ENCODE assay signal across 9 mouse cellular contexts in the genomic region with DNA sequence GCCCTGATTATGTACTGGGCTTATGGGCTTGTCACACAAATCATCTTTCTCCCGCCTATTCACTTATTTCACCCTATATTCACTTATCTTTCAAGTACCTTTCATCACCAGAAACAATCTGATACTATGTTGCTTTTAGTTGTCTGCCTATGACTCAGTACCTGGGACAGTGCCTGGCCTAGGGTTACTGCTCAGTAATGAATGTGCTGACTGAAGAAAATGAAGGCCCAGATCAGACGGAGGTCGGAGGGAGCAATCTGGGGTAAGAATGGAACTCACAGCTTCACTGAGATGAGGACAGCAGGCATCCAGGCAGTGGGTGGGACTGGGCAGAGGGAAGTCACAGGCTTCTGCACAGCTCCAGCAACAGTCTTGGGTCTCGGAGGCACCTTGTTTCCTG. TPM values are rescaled to one million over a fixed set of nuclear protein-coding genes. Genes with fewer than 3 reads are reported as not detected.
A peak's percentile ranks its signal among the peaks of the same experiment; 100 is the strongest.
DNase-seq lines count a peak whose midpoint lies in the region; ATAC-seq and TF ChIP-seq lines count a peak whose summit lies in the region.
"Had no signal": no experiment of that assay in that cellular context is flagged by ENCODE, and none has a peak within 500 bp of the region (broad histone marks: within the 10 kb centered on the region; RNA-seq: fewer than 3 reads in every experiment).

No protein-coding gene starts in this region.

- H3K4me1 ChIP-seq in liver, embryonic 11.5 days (replicated peaks; ENCODE audit: control insufficient read depth, insufficient read depth, low read length): peaks cover 28% of the 10 kb centered on the region
- peaks cover 17% of the 10 kb centered on the region for H3K4me1 ChIP-seq in liver, postnatal 0 days (ENCODE audit: insufficient read depth)
- H3K4me1 ChIP-seq in forebrain, embryonic 15.5 days: peaks cover 22% of the 10 kb centered on the region
- H3K4me1 ChIP-seq in neural tube, embryonic 13.5 days (replicated peaks): peaks cover 23% of the 10 kb centered on the region

- peaks cover 2% of the 10 kb centered on the region; the same call in 1 of the 2 replicates for H3K36me3 ChIP-seq in liver, embryonic 11.5 days (ENCODE audit: control insufficient read depth, insufficient read depth, low read length)
- H3K36me3 ChIP-seq in liver, postnatal 0 days (replicated peaks; ENCODE audit: insufficient read depth, low read length): no peaks in the 10 kb centered on the region
- H3K36me3 ChIP-seq in forebrain, embryonic 15.5 days: peaks cover 4% of the 10 kb centered on the region; the same call in 1 of the 2 replicates
- H3K36me3 ChIP-seq in neural tube, embryonic 13.5 days: 0 out of 2 replicates have a peak, but pooled peaks cover 10% of the 10 kb centered on the region

- no peak overlapping the region; the same call in 1 of the 2 replicates for H3K9ac ChIP-seq in liver, embryonic 11.5 days (ENCODE audit: low read depth, low read length)
- H3K9ac ChIP-seq in liver, postnatal 0 days (replicated peaks): no peak overlapping the region
- peak overlapping the region; percentile 92; the same call in 1 of the 2 replicates for H3K9ac ChIP-seq in forebrain, embryonic 15.5 days (replicated peaks)
- H3K9ac ChIP-seq in neural tube, embryonic 13.5 days: peak overlapping the region; percentile 84

- H3K4me2 ChIP-seq in liver, embryonic 11.5 days: no peak overlapping the region; the same call in 1 of the 2 replicates
- H3K4me2 ChIP-seq in liver, postnatal 0 days (ENCODE audit: low read depth, low read length): no peak overlapping the region; the same call in 1 of the 2 replicates
- peak overlapping the region; percentile 90; the same call in 1 of the 2 replicates for H3K4me2 ChIP-seq in forebrain, embryonic 15.5 days (replicated peaks)
- H3K4me2 ChIP-seq in neural tube, embryonic 13.5 days: peak overlapping the region; percentile 86

- TF ChIP-seq EP300 in liver, postnatal 0 days (IDR thresholded peaks at IDR 0.05; ENCODE audit: low read depth): no peak

- 0 out of 2 replicates have a peak overlapping the region, but pooled peaks have one; percentile 6 for H3K27ac ChIP-seq in liver, embryonic 11.5 days (ENCODE audit: low read depth, low read length)
- H3K27ac ChIP-seq in liver, postnatal 0 days (ENCODE audit: low read depth): no peak overlapping the region
- H3K27ac ChIP-seq in forebrain, embryonic 15.5 days (replicated peaks): no peak overlapping the region
- 0 out of 2 replicates have a peak overlapping the region, but pooled peaks have one; percentile 13 for H3K27ac ChIP-seq in neural tube, embryonic 13.5 days (replicated peaks)

- no peaks in the 10 kb centered on the region for H3K9me3 ChIP-seq in liver, embryonic 11.5 days (ENCODE audit: control insufficient read depth, low read length)
- no peaks in the 10 kb centered on the region for H3K9me3 ChIP-seq in liver, postnatal 0 days (ENCODE audit: low read length)
- H3K9me3 ChIP-seq in forebrain, embryonic 15.5 days: no peaks in the 10 kb centered on the region
- no peaks in the 10 kb centered on the region for H3K9me3 ChIP-seq in neural tube, embryonic 13.5 days

- TF ChIP-seq CTCF in liver, postnatal 0 days (IDR thresholded peaks at IDR 0.05; ENCODE audit: low read depth): no peak

- intact Hi-C loops in left cerebral cortex, postnatal 36 days (cut with DNase I): no loop called here

- no peak overlapping the region for H3K4me3 ChIP-seq in liver, embryonic 11.5 days (ENCODE audit: low read depth, low read length)
- H3K4me3 ChIP-seq in liver, postnatal 0 days (ENCODE audit: low read depth, low read length): no peak overlapping the region
- H3K4me3 ChIP-seq in forebrain, embryonic 15.5 days: peak overlapping the region; percentile 96; the same call in 1 of the 2 replicates
- H3K4me3 ChIP-seq in neural tube, embryonic 13.5 days: no peak overlapping the region

- WGBS in liver, embryonic 11.5 days: 80% methylated on average over 4 of the region's 4 CpGs
- WGBS in liver, postnatal 0 days (ENCODE audit: insufficient replicate concordance): 69% methylated on average over 4 of the region's 4 CpGs
- 67% methylated on average over 4 of the region's 4 CpGs for WGBS in forebrain, embryonic 15.5 days
- 78% methylated on average over 4 of the region's 4 CpGs for WGBS in neural tube, embryonic 13.5 days

- H3K27me3 ChIP-seq in liver, embryonic 11.5 days (replicated peaks; ENCODE audit: control insufficient read depth, insufficient read depth, low read length): no peaks in the 10 kb centered on the region
- H3K27me3 ChIP-seq in liver, postnatal 0 days (ENCODE audit: insufficient read depth, low read length): no peaks in the 10 kb centered on the region
- no peaks in the 10 kb centered on the region for H3K27me3 ChIP-seq in forebrain, embryonic 15.5 days
- H3K27me3 ChIP-seq in neural tube, embryonic 13.5 days: no peaks in the 10 kb centered on the region

- ATAC-seq in liver, embryonic 11.5 days (replicated peaks; ENCODE audit: low FRiP score): no peak
- ATAC-seq in liver, postnatal 0 days: no peak
- ATAC-seq in forebrain, embryonic 15.5 days (replicated peaks): no peak
- ATAC-seq in neural tube, embryonic 13.5 days (ENCODE audit: low read depth): no peak
- no peak for ATAC-seq in monocyte, adult 5-6 weeks (replicated peaks; ENCODE audit: insufficient number of reproducible peaks, low FRiP score, low TSS enrichment, poor library complexity, severe bottlenecking)

- peak; percentile 60 for DNase-seq in adrenal gland, adult 2 months
- DNase-seq in adrenal gland, postnatal 10 days: no peak
- DNase-seq in liver, embryonic 11.5 days (ENCODE audit: low spot score): no peak
- no peak for DNase-seq in liver, postnatal 0 days
- no peak for DNase-seq in left cerebral cortex, postnatal 36 days (ENCODE audit: low spot score in 2 of 2)

RNA-seq across cellular contexts. Expression of a gene that starts 9.9 kb away (rescaled TPM):
- 10 to 100 TPM; 16.4 to 21.0 TPM for total RNA-seq in adrenal gland, adult 2 months (2021)
- 27.8 and 40.9 TPM in 2 replicates for polyA plus RNA-seq in adrenal gland, adult 2 months (2012; rRNA removed)
- total RNA-seq in adrenal gland, postnatal 10 days (2021): 10 to 100 TPM; 29.0 to 36.1 TPM
- 0.21 TPM in 1 of 2 replicates, not detected in the other for polyA plus RNA-seq in liver, embryonic 11.5 days (2014; fragmentation: Nextera tagmentation; extraction: Ambion mirVana)
- polyA plus RNA-seq in liver, postnatal 0 days (2015; fragmentation: Nextera tagmentation; extraction: Ambion mirVana): 0.06 and 0.09 TPM in 2 replicates
- 35.1 and 38.1 TPM in 2 replicates for polyA plus RNA-seq in forebrain, embryonic 15.5 days (2015; fragmentation: Nextera tagmentation; extraction: Ambion mirVana)
- 36.8 and 40.6 TPM in 2 replicates for polyA plus RNA-seq in neural tube, embryonic 13.5 days (2015; fragmentation: Nextera tagmentation; extraction: Ambion mirVana)
- 10 to 100 TPM; 81.6 to 84.1 TPM for total RNA-seq in left cerebral cortex, postnatal 36 days (2021)
- 12.6 TPM in 1 of 3 replicates, not detected in the others for total RNA-seq in monocyte, adult 5-6 weeks (2017)

RNA-seq across cellular contexts. Expression of a gene that starts 15.1 kb away (rescaled TPM):
- 10 to 100 TPM; 77.4 to 86.0 TPM for total RNA-seq in adrenal gland, adult 2 months (2021)
- polyA plus RNA-seq in adrenal gland, adult 2 months (2012; rRNA removed): 89.8 and 92.4 TPM in 2 replicates
- 100 to 1,000 TPM; 103 to 107 TPM for total RNA-seq in adrenal gland, postnatal 10 days (2021)
- 266 and 269 TPM in 2 replicates for polyA plus RNA-seq in liver, embryonic 11.5 days (2014; fragmentation: Nextera tagmentation; extraction: Ambion mirVana)
- 69.9 and 72.1 TPM in 2 replicates for polyA plus RNA-seq in liver, postnatal 0 days (2015; fragmentation: Nextera tagmentation; extraction: Ambion mirVana)
- polyA plus RNA-seq in forebrain, embryonic 15.5 days (2015; fragmentation: Nextera tagmentation; extraction: Ambion mirVana): 215 TPM in 2 replicates
- 216 and 230 TPM in 2 replicates for polyA plus RNA-seq in neural tube, embryonic 13.5 days (2015; fragmentation: Nextera tagmentation; extraction: Ambion mirVana)
- 10 to 100 TPM; 47.5 to 49.9 TPM for total RNA-seq in left cerebral cortex, postnatal 36 days (2021)
- 235 to 253 TPM (median 240 TPM) in 3 replicates for total RNA-seq in monocyte, adult 5-6 weeks (2017)

RNA-seq across cellular contexts. Expression of a gene that starts 24.0 kb away (rescaled TPM):
- total RNA-seq in adrenal gland, adult 2 months (2021): not detected
- polyA plus RNA-seq in adrenal gland, adult 2 months (2012; rRNA removed): not detected in 2 replicates
- total RNA-seq in adrenal gland, postnatal 10 days (2021): not detected
- polyA plus RNA-seq in liver, embryonic 11.5 days (2014; fragmentation: Nextera tagmentation; extraction: Ambion mirVana): not detected in 2 replicates
- not detected in 2 replicates for polyA plus RNA-seq in liver, postnatal 0 days (2015; fragmentation: Nextera tagmentation; extraction: Ambion mirVana)
- not detected in 2 replicates for polyA plus RNA-seq in forebrain, embryonic 15.5 days (2015; fragmentation: Nextera tagmentation; extraction: Ambion mirVana)
- not detected in 2 replicates for polyA plus RNA-seq in neural tube, embryonic 13.5 days (2015; fragmentation: Nextera tagmentation; extraction: Ambion mirVana)
- not detected for total RNA-seq in left cerebral cortex, postnatal 36 days (2021)
- total RNA-seq in monocyte, adult 5-6 weeks (2017): not detected in 3 replicates
- total RNA-seq: left cerebral cortex, postnatal 10 days had no signal

RNA-seq across cellular contexts. Expression of a gene that starts 26.1 kb away (rescaled TPM):
- total RNA-seq in adrenal gland, adult 2 months (2021): under 1 TPM; 0.31 to 0.75 TPM
- 3.4 and 3.7 TPM in 2 replicates for polyA plus RNA-seq in adrenal gland, adult 2 months (2012; rRNA removed)
- total RNA-seq in adrenal gland, postnatal 10 days (2021): 1 to 10 TPM in 1 of 2 experiments, under 1 TPM in 1; 0.60 to 1.2 TPM
- polyA plus RNA-seq in liver, embryonic 11.5 days (2014; fragmentation: Nextera tagmentation; extraction: Ambion mirVana): 0.22 and 0.55 TPM in 2 replicates
- 0.14 and 0.29 TPM in 2 replicates for polyA plus RNA-seq in liver, postnatal 0 days (2015; fragmentation: Nextera tagmentation; extraction: Ambion mirVana)
- 0.41 and 0.65 TPM in 2 replicates for polyA plus RNA-seq in forebrain, embryonic 15.5 days (2015; fragmentation: Nextera tagmentation; extraction: Ambion mirVana)
- 0.25 and 0.66 TPM in 2 replicates for polyA plus RNA-seq in neural tube, embryonic 13.5 days (2015; fragmentation: Nextera tagmentation; extraction: Ambion mirVana)
- under 1 TPM; 0.54 to 0.68 TPM for total RNA-seq in left cerebral cortex, postnatal 36 days (2021)
- 2.0 to 3.8 TPM (median 2.2 TPM) in 3 replicates for total RNA-seq in monocyte, adult 5-6 weeks (2017)

RNA-seq across cellular contexts. Expression of a gene that starts 30.6 kb away (rescaled TPM):
- 100 to 1,000 TPM in 1 of 2 experiments, 10 to 100 TPM in 1; 92.8 to 136 TPM for total RNA-seq in adrenal gland, adult 2 months (2021)
- 970 and 1,207 TPM in 2 replicates for polyA plus RNA-seq in adrenal gland, adult 2 months (2012; rRNA removed)
- 100 to 1,000 TPM; 140 to 147 TPM for total RNA-seq in adrenal gland, postnatal 10 days (2021)
- polyA plus RNA-seq in liver, embryonic 11.5 days (2014; fragmentation: Nextera tagmentation; extraction: Ambion mirVana): 49.1 and 52.2 TPM in 2 replicates
- 65.0 and 74.7 TPM in 2 replicates for polyA plus RNA-seq in liver, postnatal 0 days (2015; fragmentation: Nextera tagmentation; extraction: Ambion mirVana)
- polyA plus RNA-seq in forebrain, embryonic 15.5 days (2015; fragmentation: Nextera tagmentation; extraction: Ambion mirVana): 207 and 213 TPM in 2 replicates
- polyA plus RNA-seq in neural tube, embryonic 13.5 days (2015; fragmentation: Nextera tagmentation; extraction: Ambion mirVana): 204 and 215 TPM in 2 replicates
- 100 to 1,000 TPM; 303 to 345 TPM for total RNA-seq in left cerebral cortex, postnatal 36 days (2021)
- total RNA-seq in monocyte, adult 5-6 weeks (2017): 139 to 175 TPM (median 161 TPM) in 3 replicates

Comparison
In these comparisons a context has a peak if more than half of its experiments do, and no peak if none do; other contexts are left out.
1. H3K27ac ChIP-seq: peak in liver, embryonic 11.5 days (single experiment) and neural tube, embryonic 13.5 days (single experiment); none in liver, postnatal 0 days (single experiment) and forebrain, embryonic 15.5 days (single experiment).
2. H3K4me2 ChIP-seq: peak in forebrain, embryonic 15.5 days (single experiment) and neural tube, embryonic 13.5 days (single experiment); none in liver, embryonic 11.5 days (single experiment) and liver, postnatal 0 days (single experiment).
3. H3K9ac ChIP-seq: peak in forebrain, embryonic 15.5 days (single experiment) and neural tube, embryonic 13.5 days (single experiment); none in liver, embryonic 11.5 days (single experiment) and liver, postnatal 0 days (single experiment).
4. RNA of a gene that starts 9.9 kb away (polyA plus RNA-seq): 36.8 to 40.6 TPM in neural tube, embryonic 13.5 days, 35.1 to 38.1 TPM in forebrain, embryonic 15.5 days and 27.8 to 40.9 TPM in adrenal gland, adult 2 months; 0.06 to 0.09 TPM in liver, postnatal 0 days and 0.21 TPM in liver, embryonic 11.5 days; every median in the first group is over 10 times any median in the second.